Mouse (Mus musculus) c-Kit-positive CD71-positive TER-119-positive erythroid progenitor cells, embryonic 14.5 days (primary cell): ENCODE results near the gene Gm9008.
"Not testable (repeated sequence)": the region's sequence is repeated elsewhere in the genome, so short reads cannot be mapped to it uniquely, and the experiment has no call there.

Experiments
- DNase-seq: peaks from one replicate; pipeline ENCODE4 v3.0.0-alpha.2; 2013; ENCODE audit warnings: low spot score

The Gm9008 gene

DNA sequence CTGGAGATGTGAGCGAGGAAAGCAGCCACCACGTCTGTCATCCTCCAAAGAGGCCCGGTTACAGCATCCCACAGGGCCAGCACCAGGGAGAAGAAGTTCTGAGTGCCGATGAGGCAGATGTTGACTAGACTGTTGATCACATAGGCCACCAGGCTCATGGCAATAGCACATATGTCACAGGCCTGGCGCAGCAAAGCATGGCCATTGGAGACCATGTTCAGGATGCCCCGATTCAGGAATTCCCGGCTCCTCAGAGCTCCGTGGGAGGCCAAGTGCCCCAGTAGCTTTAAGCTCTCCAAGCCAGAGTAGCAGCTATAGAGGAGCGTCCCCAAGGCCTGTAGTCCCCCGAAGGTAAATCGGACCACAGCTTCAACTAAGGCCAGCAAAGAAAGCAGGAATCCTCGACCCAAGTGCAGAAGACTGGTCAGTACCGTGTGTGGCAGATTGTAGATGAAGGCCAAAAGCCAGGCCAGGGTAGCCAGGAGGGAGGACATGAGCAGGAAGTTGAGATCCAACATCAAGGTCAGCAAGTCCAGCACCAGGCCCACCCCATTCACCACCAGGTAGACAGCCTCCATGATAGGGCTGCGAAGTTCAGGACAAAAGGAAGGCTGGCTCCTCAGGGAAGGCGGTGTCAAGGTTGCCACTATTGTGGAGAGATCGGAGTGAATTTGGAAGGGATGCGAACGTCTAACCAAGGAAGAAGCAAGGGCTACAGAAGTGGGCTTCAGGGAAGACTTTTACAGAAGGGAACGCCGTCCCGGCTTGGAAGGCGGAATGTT lies at the start of gene Gm9008:
Gm9008 (minus strand) TSS at position 731 of the 782 bp plus-strand sequence.
- DNase-seq: not testable (repeated sequence)

DNA sequence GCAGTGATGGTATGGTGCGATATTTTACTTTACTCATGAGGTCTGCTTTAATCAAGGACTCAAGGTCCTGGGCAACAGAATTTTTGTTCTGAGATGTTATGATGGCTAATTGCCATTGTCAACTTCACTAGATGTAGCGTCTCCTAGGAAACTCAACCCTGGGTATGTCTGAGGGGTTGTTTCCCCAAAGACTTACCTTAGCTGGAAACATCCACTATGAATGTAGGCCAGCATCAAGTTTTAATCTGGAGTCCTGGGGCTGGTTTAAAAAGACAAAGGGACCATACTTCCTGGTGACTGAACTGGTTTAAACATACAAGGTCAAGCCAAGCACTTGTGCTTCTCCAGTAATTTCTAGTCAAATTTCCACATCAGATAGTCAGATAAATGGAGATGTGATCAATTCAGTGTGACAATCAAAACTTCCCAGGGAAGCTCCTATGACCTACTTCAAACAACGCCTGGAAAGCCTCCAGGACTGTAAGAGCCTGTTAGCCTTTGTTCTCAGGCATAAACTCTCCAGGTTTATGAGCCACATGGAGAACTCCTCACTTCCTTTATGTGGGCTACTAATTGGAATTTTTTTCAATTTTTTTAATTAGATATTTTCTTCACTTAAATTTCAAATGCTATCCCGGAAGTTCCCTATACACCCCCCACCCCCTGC lies 24.5 kb upstream of the Gm9008 start:
- DNase-seq: no peak

DNA sequence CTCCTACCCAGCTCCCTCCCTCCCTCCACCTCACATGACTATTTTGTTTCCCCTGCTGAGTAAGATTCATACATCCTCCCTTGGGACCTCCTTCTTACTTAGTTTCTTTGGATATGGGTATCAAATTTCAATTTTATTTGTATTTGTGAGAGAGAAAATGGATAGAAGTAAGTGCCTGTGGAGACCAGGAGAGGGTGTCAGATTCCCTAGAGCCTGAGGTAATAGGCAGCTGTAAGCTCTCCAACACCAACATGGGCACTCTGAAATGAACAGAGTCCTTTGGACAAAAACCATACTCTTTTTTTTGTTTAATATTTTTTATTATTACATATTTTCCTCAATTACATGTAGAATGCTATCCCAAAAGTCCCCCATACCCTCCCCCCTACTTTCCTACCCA lies 12.6 kb upstream of the Gm9008 start:
- DNase-seq: no peak

DNA sequence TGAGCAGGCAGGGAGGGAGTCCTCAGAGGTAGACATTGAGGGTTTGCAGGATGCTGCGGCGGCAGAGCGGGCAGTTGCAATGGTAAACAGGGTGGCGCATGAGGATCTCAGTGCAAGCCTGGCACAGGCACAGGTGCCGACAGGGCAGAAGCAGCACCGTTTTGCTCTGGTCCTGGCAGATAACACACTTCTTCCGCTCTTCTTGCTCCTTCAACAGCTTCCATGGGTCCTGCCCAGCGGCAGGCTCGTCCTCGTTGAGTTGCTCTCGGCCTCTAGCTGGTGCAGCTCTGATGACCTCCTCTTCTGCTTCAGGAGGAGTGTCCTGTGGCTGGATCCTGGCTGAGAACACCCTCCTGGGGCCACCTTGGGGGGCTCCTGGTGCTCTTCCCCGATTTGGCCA lies 1.2 kb downstream of the Gm9008 start:
- not testable (repeated sequence) for DNase-seq

- DNase-seq: no peak
Observed at GRCm38 (mm10) chr6:76468194-76468593, 29.4 kb downstream of the Gm9008 start.
